Mouse (Mus musculus): ENCODE data around the gene Dscam.

Gene Dscam

DNA sequence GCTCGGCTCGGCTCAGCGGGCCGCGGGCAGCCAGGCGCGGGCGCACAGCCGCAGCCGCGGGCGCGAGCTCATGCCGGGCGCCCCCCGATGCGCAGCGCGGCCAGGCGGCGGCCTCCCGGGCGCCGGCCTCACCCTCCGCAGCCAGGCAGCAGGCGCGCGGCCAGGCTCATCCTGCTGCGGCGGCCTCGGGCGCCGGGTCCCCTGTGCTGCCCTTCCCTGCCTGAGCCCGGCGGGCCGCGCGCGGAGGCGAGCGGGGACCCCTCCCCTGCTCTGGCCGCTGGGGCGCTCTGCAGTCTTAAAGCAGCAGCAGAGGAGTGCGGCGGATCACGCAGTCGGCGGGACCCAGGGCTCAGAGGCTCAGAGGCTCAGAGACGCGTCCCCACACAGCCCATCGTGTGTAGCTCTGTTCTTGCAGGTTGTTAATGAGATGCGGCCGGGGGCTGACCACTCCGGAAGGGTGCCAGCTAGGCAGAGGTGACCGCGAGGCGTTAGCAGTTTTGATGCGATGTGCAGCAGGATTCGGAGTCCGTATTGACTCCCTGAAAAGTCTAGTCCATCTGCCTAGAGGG lies at the start of gene Dscam:
TSS of gene Dscam (minus strand) at position 240 of the 569 bp plus-strand sequence.
- DNase-seq (ENCODE audit: low spot score in 2 of 2), result no peak

DNA sequence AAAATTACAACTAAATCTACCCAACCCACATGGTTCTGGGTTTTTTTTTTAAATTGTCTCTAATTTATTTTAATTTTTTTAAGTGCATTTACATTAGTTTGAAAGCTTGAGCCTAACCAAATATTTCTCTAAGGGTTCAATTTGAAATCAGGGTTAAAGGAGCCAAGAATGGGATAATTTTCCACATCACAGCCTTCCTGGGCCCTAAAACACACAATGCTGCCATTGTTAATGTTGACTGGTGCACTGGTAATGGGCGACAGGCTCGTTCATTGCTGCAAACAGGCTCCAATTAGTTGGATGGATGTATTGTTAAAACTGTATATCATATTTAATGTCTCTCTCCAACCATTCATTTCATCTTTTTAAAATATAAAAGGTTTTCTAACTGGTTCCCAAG lies 48.8 kb upstream of the Dscam start:
- no peak for DNase-seq (ENCODE audit: low spot score in 2 of 2)

- no peak for DNase-seq (ENCODE audit: low spot score in 2 of 2)
Observed at GRCm38 (mm10) chr16:97209997-97210396, 39.4 kb upstream of the Dscam start.

DNA sequence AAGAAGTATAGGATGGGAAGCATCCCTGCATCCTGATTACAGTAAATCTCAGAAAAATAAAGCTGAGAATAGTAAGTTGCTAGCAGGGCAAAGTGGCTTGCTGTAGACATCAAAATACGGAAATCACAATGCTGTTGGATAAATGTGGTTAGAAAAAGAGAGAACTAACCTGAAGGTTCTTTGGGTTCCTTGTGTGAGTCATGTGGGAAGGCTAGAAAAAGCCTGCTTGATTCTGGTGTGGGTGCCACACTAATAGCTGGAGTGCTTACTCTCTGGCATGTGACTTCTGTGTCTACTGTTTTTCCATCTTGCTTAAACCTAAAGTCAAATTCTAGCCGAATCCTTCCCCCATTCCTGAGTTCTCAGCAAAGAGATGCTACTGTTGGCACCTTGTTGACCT lies 37.7 kb upstream of the Dscam start:
- no peak for DNase-seq (ENCODE audit: low spot score in 2 of 2)

- DNase-seq (ENCODE audit: low spot score in 2 of 2), result no peak
Observed at GRCm38 (mm10) chr16:97204090-97204489, 33.5 kb upstream of the Dscam start.

GRCm38 (mm10) chr16:97203554-97203953 lies 33.0 kb upstream of the Dscam start:
- DNase-seq (ENCODE audit: low spot score in 2 of 2), result no peak

DNA sequence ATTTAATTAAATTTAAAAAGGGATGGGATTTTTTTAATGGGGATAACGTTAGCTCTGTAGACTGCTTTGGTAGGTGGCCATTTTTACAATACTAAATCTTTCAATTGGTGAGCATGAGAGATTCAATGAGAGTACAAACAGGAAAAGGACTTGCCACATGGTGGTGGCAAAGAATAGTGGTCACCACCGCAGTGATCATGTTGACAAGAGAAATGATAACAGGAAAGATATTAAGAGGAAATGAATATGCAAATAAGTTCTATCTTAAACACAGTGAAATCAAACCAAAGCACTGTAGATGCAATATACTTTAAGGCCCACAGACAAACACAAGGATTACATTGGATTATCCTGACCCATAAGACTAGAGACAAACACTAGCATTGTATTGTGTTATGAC lies 24.1 kb upstream of the Dscam start:
- no peak for DNase-seq (ENCODE audit: low spot score in 2 of 2)

- no peak for DNase-seq (ENCODE audit: low spot score in 2 of 2)
Observed at GRCm38 (mm10) chr16:97194179-97194578, 23.6 kb upstream of the Dscam start.

DNA sequence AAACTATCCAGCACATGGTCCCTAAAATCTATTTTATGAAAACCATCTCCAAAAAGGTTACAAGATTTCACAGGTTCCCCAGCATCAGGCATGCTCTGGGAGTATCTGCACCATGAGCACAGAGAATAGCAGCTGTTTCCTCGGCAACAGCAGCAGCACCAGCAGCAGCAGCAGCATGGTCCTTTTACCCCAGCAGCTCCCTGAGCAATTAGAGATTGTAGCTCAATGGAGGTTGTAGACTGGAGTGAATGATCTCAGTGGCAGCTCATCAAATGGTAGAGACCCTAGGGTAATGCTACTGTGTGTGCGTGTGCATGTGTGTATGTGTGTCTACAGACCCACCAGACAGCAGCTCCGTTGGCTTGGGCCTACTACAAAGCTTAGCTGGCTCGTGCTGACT lies 21.7 kb upstream of the Dscam start:
- no peak for DNase-seq (ENCODE audit: low spot score in 2 of 2)

- DNase-seq (ENCODE audit: low spot score in 2 of 2), result no peak
Observed at GRCm38 (mm10) chr16:97190604-97191003, 20.1 kb upstream of the Dscam start.

- no peak for DNase-seq (ENCODE audit: low spot score in 2 of 2)
Observed at GRCm38 (mm10) chr16:97171500-97171899, 948 bp upstream of the Dscam start.

- no peak for DNase-seq (ENCODE audit: low spot score in 2 of 2)
Observed at GRCm38 (mm10) chr16:97169901-97170512, 545 bp downstream of the Dscam start.

GRCm38 (mm10) chr16:97168614-97169013 lies 1.9 kb downstream of the Dscam start:
- DNase-seq (ENCODE audit: low spot score in 2 of 2), result no peak

- no peak for DNase-seq (ENCODE audit: low spot score in 2 of 2)
Observed at GRCm38 (mm10) chr16:97168030-97168429, 2.5 kb downstream of the Dscam start.

DNA sequence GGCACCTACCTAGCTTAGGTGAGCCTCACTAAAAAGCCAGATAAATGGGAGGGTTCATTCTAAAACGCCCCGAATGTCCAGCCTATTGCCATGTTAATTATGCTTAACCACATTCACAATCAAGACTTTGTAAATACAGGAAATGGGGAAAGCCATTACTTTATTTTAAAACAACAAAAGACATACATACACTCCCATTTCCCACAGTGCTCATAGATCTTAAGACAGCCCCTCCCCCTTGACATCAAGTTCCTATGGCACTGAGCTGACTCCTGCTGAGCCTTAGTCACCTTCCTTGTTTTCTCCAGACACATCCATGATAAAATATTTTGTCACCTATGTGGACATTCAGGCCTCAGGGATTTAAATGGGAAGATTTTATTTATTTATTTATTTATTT lies 4.4 kb downstream of the Dscam start:
- DNase-seq (ENCODE audit: low spot score in 2 of 2), result no peak

GRCm38 (mm10) chr16:97165444-97166121 lies 5.0 kb downstream of the Dscam start:
- DNase-seq (ENCODE audit: low spot score in 2 of 2), result peak in 1 of 2 experiments; percentile 24

GRCm38 (mm10) chr16:97158279-97158678 lies 12.3 kb downstream of the Dscam start:
- DNase-seq (ENCODE audit: low spot score in 2 of 2), result no peak

- DNase-seq (ENCODE audit: low spot score in 2 of 2), result no peak
Observed at GRCm38 (mm10) chr16:97144544-97145194, 25.9 kb downstream of the Dscam start.

GRCm38 (mm10) chr16:97141943-97142342 lies 28.6 kb downstream of the Dscam start:
- DNase-seq (ENCODE audit: low spot score in 2 of 2), result no peak

- DNase-seq (ENCODE audit: low spot score in 2 of 2), result no peak
Observed at GRCm38 (mm10) chr16:97135003-97135827, 35.3 kb downstream of the Dscam start.

GRCm38 (mm10) chr16:97127296-97127695 lies 43.3 kb downstream of the Dscam start:
- DNase-seq (ENCODE audit: low spot score in 2 of 2), result no peak

DNA sequence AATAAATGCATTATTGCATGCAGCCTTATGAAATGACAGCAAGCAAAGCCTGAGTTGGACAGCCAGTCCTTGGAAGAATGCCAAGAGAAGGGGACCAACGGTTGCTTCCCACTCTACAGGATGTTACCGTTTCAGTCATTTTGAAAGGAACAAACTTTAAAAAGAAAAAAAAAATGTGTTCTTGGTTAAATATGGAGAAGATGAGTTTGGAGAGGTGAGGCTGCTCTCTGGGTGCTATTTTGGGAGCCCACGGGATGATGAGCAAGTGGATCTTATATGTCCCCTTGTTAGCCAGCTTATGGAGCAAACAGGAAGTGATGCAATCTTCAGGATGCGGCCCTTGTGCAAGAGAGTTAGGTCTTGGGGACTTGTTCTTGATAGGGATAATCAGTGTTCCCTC lies 60.5 kb downstream of the Dscam start:
- no peak for DNase-seq (ENCODE audit: low spot score in 2 of 2)

All from urinary bladder, postnatal 4 days (tissue).